Mouse (Mus musculus) lung, adult 2 months (tissue): ENCODE measurements at regions not wholly inside any gene's neighbourhood (a gene's known extent, or its start where the extent isn't known, plus 50 kb on each side); places are given as distances from the start of the nearest gene placed in this dataset.

Source experiments
- DNase-seq: peaks from one replicate; pipeline ENCODE4 v3.0.0; 2022
- H3K4me1 ChIP-seq: fragments of 200-500 bp; 2 replicates; pipeline ENCODE4 v1.6.1; 2011; ENCODE audit warnings: low read length; ENCODE audit not compliant: control insufficient read depth, insufficient read depth
- H3K4me3 ChIP-seq: fragments of 200-500 bp; replicated peaks from 2 replicates; pipeline ENCODE3; 2011; ENCODE audit warnings: low read depth, mild to moderate bottlenecking, control low read depth, low read length; ENCODE audit errors: extremely low read depth
- CTCF ChIP-seq: fragments of 200-500 bp; IDR thresholded peaks from 2 replicates; pipeline ENCODE4 v1.5.1; 2011; ENCODE audit warnings: mild to moderate bottlenecking, low read length, control low read depth; ENCODE audit not compliant: insufficient read depth
- POLR2A ChIP-seq: fragments of 200-500 bp; IDR thresholded peaks from 2 replicates; pipeline ENCODE4 v1.6.1; 2011; ENCODE audit warnings: low read depth, mild to moderate bottlenecking, control low read depth, low read length, borderline replicate concordance; ENCODE audit errors: extremely low read depth
- WGBS: fragments of 180-500 bp; shearing (Covaris S2); methylation state at CpG from one replicate; pipeline ENCODE4 v1.1.7; 2018; 5-methylcytosine and 5-hydroxymethylcytosine counted together

DNA sequence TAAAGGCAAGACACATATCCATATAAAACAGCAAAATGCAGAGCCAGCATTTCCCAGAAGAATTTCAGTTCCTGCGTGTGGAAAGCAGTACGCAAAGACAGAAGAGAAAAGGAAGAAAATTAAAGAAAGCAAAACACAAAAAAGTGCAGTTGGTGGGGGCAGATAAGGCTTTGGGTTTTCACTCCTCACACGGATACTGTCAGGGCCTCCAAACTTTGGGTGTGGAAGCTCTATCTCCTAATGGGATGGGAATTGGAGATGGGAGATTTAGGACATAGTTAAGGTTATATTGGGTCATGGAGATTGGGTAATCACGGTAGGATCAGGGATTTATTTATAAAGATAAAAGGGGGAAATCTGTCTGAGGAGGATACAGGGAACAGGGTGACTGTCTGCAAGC is 380.4 kb upstream of the Runx1 start:
- no peaks in the 10 kb centered on the region for H3K4me1 ChIP-seq
- 75% methylated on average over 4 of the region's 4 CpGs for WGBS
- no peak overlapping the region for H3K4me3 ChIP-seq
- TF ChIP-seq POLR2A (no peak), CTCF (no peak)
- no peak for DNase-seq

DNA sequence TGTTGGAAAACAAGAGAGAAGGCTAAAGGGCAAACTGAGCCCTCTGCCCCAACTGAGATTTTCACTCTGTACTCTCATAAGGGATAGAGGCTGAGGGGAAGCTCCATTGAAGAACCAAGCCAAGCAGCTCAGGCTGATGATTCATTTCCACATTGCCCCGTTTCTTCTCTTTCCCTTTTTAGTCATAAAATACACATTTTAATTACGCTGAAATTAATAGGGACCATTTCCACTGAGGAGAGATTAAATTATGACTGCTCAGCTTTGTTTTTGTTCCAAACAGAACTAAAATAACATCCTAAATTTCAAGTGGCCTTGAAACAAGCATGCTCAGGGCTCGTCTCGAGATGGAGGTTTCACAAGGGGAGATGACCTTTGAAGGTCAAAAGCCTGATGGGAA is 378.7 kb upstream of the Runx1 start:
- 60% methylated on average over 4 of the region's 4 CpGs for WGBS
- Histone ChIP-seq H3K4me1 (no peaks in the 10 kb centered on the region), H3K4me3 (no peak overlapping the region)
- DNase-seq = no peak
- TF ChIP-seq POLR2A (no peak), CTCF (no peak)

DNA sequence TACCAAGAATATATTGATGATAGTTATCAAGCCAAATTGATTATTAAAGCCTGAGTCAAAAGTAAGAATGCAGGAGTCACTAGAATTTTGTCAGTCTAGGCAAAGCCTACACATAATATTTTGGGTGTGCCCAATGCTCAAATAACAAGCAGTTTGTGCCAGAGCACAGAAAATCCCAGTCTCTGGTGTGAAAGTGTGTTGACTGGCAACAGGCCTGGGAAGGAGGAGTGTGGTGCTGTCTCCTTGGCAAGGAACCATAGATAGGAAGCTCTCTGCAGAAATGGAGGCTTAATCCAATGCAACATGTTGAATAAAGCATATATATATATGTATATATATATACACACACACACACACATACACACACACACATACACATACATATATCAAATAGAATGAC is 376.6 kb upstream of the Runx1 start:
- no peak for DNase-seq

DNA sequence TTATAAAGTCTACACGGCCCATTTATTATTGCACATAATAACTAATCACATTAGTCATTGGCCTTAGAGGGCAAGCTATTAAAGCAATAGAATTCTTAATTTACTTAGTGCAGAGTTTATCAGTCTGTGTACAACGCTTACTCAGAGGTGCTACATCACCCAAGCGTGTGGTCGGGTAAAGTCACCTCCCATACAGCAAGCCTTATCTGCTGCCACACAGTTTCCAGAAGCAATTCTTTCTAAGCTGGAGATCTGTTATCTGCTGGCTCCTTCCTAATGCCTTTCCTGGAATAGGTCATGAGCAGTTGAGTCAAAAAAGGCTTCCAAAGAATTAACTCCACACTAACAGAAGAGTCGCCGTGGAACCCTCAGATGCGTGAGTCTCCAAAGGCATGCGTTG is 371.4 kb upstream of the Runx1 start:
- no peaks in the 10 kb centered on the region for H3K4me1 ChIP-seq
- H3K4me3 ChIP-seq = no peak overlapping the region
- WGBS = 75% methylated on average over 8 of the region's 8 CpGs
- TF ChIP-seq POLR2A (no peak), CTCF (no peak)
- DNase-seq = no peak

More for the DNA sequence above, 376.6 kb upstream of the Runx1 start:
- H3K4me1 ChIP-seq = no peaks in the 10 kb centered on the region
- no peak for TF ChIP-seq CTCF
- no peak for TF ChIP-seq POLR2A
- no peak overlapping the region for H3K4me3 ChIP-seq

DNA sequence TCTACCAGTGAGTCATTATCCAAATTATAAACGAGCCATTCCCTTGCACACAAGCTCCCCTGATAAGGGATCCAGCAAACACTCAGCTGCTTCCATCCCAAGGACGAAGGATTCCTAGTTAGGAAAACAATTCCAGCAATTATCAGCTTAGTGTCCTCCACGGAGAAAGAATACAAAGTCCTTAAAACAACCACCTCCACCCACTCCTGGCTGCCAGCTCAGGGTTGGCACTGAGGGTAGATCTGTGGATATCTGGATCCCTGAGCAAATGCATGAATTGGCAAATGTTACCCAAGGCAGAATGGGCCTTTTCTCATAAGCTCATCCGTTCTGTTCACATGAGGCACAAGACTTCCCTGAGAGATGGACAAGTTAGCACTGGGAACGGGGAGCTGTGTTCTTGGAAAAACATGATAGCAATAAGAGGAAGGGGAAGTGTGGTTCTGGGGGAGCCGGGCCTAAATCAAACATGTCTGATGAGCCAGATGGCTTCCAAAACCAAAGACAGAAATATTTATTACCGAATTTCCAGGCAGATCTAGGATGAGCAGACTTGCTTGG is 368.1 kb upstream of the Runx1 start:
- Histone ChIP-seq H3K4me3 (no peak overlapping the region), H3K4me1 (no peaks in the 10 kb centered on the region)
- no peak for DNase-seq
- TF ChIP-seq POLR2A = no peak
- TF ChIP-seq CTCF = no peak
- WGBS = 67% methylated on average over 7 of the region's 7 CpGs

DNA sequence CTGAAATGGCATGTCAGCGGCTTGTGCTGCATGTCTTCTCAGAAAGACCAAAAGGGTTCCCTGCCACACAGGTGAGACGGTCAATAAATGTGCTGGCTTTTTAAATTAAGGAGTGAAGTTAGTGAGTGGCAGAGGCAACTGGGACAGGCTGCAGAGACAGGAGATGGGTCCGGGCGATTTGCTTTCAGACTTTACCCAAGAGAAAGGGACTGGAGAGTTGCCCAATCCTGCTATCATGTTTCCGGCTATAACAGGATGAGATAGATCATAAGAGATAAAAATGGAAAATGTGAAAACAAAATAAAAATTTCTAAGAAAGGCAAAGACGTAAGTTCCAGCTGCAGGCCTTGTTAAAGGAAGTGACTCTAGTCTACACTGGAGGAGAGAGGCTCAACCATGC is 367.3 kb upstream of the Runx1 start:
- no peaks in the 10 kb centered on the region for H3K4me1 ChIP-seq
- WGBS = 59% methylated on average over 6 of the region's 6 CpGs
- TF ChIP-seq POLR2A (no peak), CTCF (no peak)
- H3K4me3 ChIP-seq = no peak overlapping the region
- no peak for DNase-seq

DNA sequence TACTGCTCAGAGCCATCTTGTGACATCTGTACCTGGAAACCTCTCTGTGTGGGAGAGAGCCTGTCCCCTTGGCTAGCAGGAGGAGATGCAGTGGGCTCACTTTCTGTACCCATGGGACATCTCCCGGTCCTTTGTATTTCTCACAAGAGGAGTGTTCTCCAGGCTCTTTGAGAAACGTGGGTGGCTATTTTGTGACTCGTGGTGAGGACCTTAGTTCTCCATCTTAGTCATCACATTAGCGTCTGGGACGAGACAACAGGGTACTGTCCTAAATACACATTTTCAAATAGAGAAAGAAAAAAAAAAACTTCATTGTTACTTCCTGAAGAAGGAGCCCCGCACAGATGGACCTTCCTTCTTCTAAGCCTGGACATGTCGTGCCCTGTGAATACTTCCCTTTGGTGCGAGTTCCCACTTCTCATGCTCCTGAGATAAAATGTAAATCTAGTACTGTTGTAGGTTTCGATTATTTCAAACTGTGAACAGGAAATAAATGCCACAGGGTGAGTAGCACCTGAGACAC is 366.8 kb upstream of the Runx1 start:
- H3K4me3 ChIP-seq = no peak overlapping the region
- WGBS = 70% methylated on average over 9 of the region's 9 CpGs
- no peaks in the 10 kb centered on the region for H3K4me1 ChIP-seq
- TF ChIP-seq POLR2A = no peak
- no peak for TF ChIP-seq CTCF
- no peak for DNase-seq

DNA sequence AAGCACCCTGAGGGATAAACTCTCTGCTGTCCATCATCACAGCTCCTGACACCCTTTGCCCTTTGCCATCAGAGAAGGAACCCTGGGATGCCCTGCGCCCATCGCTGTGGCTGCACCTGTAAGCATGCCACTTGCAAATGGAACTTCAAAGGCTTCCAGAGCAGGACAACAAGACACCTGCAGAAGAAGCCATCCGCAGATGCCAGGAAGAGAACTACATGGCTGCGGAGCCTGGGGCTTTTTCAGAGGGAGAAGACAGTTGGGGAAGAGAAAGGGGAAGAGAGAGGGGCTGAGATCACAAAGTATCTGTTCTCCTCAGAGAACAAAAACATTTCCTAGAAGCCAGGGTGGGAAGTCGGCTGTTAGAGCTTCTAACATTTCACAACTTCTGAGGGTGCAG is 365.2 kb upstream of the Runx1 start:
- TF ChIP-seq POLR2A = no peak
- TF ChIP-seq CTCF = no peak
- DNase-seq = no peak
- Histone ChIP-seq H3K4me1 (no peaks in the 10 kb centered on the region), H3K4me3 (no peak overlapping the region)
- WGBS = 68% methylated on average over 5 of the region's 5 CpGs

DNA sequence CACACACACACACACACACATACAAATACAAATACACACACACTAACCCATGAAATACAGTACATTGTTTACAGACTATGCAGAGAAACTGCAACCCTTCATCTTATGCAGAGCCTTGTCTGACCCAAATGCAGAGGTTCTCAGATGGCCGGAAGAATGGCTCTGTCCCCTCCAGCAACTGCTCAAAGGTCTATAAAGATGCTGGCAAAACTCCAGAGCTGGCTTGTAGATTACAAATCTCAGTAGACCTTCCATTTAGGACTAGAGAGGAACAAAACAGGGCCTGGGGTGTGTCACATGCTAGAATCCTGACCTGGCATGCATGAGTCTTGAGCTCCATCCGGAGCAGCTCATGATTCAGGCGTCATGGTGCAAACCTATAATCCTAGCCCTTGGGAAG is 364.4 kb upstream of the Runx1 start:
- Histone ChIP-seq H3K4me3 (no peak overlapping the region), H3K4me1 (no peaks in the 10 kb centered on the region)
- DNase-seq = no peak
- TF ChIP-seq CTCF = no peak
- TF ChIP-seq POLR2A = no peak
- WGBS = 70% methylated on average over 3 of the region's 3 CpGs

DNA sequence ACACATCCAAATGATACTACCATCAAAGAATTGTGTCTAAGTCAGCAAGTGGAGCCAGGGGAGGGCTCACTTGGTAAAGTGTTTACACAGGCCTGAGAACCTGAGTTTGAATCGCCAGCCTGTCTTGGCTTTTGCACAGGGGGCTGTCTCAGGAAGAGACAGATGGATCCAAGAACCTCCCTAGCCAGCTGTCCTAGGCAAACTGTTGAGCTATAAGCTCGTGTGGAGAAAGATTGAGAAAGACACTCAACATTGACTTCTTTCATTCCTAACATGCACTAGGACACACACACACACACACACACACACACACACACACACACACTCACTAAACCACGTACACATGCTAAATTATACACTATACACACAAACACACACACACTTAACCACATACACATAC is 363.9 kb upstream of the Runx1 start:
- no peak for TF ChIP-seq POLR2A
- no peak for TF ChIP-seq CTCF
- no peak for DNase-seq
- no peaks in the 10 kb centered on the region for H3K4me1 ChIP-seq
- 38% methylated on average over 3 of the region's 3 CpGs for WGBS
- no peak overlapping the region for H3K4me3 ChIP-seq

DNA sequence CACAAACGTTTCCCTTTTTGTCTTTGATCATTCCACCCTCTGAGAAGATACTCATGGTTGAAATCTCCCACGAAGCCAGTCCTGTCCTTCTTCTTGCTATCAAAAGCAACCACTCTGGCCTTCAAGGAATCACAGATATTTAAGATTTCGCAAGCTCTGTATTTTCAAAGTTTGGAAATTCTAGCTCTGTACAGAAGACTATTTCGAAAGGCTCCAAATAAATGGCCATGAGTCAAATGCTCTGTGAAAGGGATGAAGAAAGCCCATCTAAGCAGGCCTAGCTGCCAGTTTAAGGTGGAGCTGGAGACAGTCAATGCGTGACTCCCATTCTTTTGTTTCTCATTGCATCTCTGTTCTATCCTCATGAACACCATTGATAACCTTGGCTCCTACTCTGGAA is 363.5 kb upstream of the Runx1 start:
- WGBS = 63% methylated on average over 5 of the region's 5 CpGs
- no peaks in the 10 kb centered on the region for H3K4me1 ChIP-seq
- H3K4me3 ChIP-seq = no peak overlapping the region
- TF ChIP-seq CTCF = no peak
- TF ChIP-seq POLR2A = no peak
- DNase-seq = no peak
